Mouse (Mus musculus): ENCODE data around the gene Naf1. TPM values are rescaled to one million over a fixed set of nuclear protein-coding genes. Genes with fewer than 3 reads are reported as not detected.

Naf1 gene
- 10 to 100 TPM; 14.6 to 15.7 TPM for total RNA-seq (2021)

DNA sequence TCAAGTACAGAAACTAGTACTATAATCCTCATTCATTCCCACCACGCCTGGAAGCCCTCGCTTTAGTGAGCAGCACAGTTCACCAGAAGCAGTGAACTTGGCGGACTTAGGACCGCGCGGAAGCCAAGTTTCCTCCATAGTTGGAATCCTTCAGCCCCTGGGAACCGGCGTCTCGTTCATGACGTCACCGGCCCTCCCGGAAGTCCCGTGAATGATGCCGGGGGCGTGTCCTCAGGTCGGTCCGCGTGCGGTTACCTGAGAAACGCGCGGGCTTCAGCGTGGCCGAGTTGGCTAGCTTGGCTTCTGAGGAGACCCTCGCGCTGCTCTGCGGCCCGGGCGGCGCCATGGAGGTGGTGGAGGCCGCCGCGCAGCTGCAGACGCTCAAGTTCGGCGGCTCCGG is at the start of gene Naf1:
Gene Naf1, plus strand, starts transcription at position 195 of the 400 bp plus-strand sequence.
- DNase-seq (ENCODE audit: low spot score in 2 of 2) = peak; percentile 94
- intact Hi-C loops (cut with DNase I) = loop anchor here (5.0 kb wide), 3 partner anchors 83 to 163 kb away; partner anchors contain the start of gene Npy1r

DNA sequence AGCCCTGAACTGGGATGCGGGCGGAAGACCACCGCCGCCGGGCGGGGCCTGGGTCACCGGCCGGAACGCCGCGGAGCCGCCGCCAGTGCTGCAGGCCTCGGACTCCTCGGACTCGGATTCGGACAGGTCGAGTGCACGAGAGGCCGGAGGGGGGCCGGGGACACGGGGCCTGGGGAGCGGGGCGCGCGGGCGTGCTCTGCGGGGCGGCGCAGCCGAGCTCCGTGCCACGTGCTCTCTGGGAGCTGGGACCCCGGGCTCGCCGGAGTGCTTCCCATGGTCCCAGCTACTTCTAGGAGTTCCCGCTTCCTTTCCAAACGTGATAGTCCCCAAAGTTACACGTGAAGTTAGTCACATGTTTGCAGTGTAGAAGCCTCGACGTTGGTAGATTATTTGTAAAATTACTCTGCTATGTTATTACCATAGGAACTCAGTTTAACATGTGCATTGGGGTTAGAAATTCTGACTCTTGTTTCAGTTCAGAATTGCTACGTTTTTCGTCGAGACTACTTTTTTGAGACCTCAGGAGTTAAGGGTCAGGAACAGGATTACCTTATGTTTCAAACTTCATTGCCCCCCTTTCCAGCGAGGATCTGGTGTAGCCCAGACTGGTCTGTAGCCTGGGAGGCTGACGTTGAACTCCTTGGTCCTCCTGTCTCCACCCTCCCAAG is 1.0 kb downstream of the Naf1 start:
- intact Hi-C loops (cut with DNase I) = loop anchor here (5.0 kb wide), 3 partner anchors 84 to 164 kb away; partner anchors contain the start of gene Npy1r
- DNase-seq (ENCODE audit: low spot score in 2 of 2) = peak; percentile 17 to 23

DNA sequence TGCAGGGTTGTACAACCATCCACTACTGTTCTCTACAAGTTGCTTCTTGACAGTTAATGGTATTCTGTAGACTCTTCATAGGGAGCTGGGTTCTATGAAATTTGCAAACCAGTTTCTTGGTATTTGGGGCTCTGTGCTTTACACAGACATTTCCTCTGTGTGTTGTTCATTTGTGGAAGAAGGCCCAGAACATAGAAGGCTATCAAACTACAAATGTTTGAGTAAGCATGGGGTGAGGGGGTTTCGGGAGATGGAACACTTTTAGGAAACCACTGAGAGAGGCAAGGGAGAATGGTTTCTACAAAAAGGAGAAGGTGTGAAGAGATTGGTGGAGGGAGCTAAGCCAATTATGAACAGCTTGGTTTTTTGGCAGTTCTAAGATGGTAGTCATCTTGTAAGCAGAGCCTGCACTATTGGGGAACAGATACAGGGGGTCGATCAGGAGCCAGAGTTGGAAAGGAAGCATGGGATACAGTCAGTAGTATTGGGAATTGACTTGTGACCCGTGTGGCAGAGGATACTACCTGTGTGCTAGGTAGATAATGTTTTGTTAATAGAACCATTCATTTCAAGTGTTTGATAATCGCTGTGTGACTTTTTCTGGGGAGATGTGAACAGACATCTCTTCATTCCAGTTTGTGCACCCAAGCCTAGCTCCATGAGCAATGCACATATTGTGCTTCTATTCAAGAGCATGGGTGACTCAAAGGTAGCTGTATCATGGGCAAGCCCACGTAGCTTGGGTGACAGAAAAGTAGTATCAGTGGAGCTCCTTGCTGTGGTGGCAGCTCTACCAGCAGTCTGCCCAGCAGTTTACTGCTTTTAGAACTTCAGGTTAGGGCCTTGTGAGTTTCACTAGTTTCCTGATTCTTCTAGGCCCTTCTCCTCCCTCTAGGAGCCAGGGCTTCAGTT is 1.8 kb downstream of the Naf1 start:
- DNase-seq (ENCODE audit: low spot score in 2 of 2) = peak in 1 of 2 experiments; percentile 7
- intact Hi-C loops (cut with DNase I) = loop anchor here (5.0 kb wide), 3 partner anchors 85 to 165 kb away; partner anchors contain the start of gene Npy1r

DNA sequence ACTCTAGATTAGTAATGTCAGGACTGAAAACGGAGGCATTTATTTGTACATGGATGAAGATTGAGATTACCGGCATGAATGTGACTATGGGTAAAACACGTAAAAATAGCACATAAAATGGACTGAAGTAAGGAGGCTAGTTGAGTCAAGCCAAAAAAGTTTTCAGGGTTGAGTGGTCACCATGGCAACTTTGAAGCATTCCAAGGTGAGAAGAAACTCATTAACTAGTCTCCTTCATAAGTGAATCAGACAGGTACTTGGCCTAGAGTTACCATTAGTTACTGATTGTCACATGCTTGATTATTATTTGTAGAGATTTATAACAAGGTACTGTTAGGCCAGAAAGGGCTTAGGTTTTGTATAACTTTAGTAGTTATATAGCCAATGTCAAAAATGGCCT is 3.7 kb downstream of the Naf1 start:
- no peak for DNase-seq (ENCODE audit: low spot score in 2 of 2)
- intact Hi-C loops (cut with DNase I) = loop anchor here (5.0 kb wide), 3 partner anchors 86 to 166 kb away; partner anchors contain the start of gene Npy1r

- intact Hi-C loops (cut with DNase I) = no loop called here
- no peak for DNase-seq (ENCODE audit: low spot score in 2 of 2)
Observed at GRCm38 (mm10) chr8:66865120-66865519, 5.1 kb downstream of the Naf1 start.

GRCm38 (mm10) chr8:66867679-66868078 is 7.7 kb downstream of the Naf1 start:
- intact Hi-C loops (cut with DNase I) = no loop called here
- DNase-seq (ENCODE audit: low spot score in 2 of 2) = no peak

GRCm38 (mm10) chr8:66869211-66869932 is 9.4 kb downstream of the Naf1 start:
- intact Hi-C loops (cut with DNase I) = no loop called here
- no peak for DNase-seq (ENCODE audit: low spot score in 2 of 2)

- intact Hi-C loops (cut with DNase I) = no loop called here
- no peak for DNase-seq (ENCODE audit: low spot score in 2 of 2)
Observed at GRCm38 (mm10) chr8:66883866-66884265, 23.8 kb downstream of the Naf1 start.

- intact Hi-C loops (cut with DNase I) = no loop called here
- no peak for DNase-seq (ENCODE audit: low spot score in 2 of 2)
Observed at GRCm38 (mm10) chr8:66891879-66892278, 31.9 kb downstream of the Naf1 start.

GRCm38 (mm10) chr8:66905000-66905399 is 45.0 kb downstream of the Naf1 start:
- intact Hi-C loops (cut with DNase I) = no loop called here
- no peak for DNase-seq (ENCODE audit: low spot score in 2 of 2)

GRCm38 (mm10) chr8:66905557-66905956 is 45.5 kb downstream of the Naf1 start:
- intact Hi-C loops (cut with DNase I) = no loop called here
- no peak for DNase-seq (ENCODE audit: low spot score in 2 of 2)

- intact Hi-C loops (cut with DNase I) = no loop called here
- no peak for DNase-seq (ENCODE audit: low spot score in 2 of 2)
Observed at GRCm38 (mm10) chr8:66906116-66906515, 46.1 kb downstream of the Naf1 start.

DNA sequence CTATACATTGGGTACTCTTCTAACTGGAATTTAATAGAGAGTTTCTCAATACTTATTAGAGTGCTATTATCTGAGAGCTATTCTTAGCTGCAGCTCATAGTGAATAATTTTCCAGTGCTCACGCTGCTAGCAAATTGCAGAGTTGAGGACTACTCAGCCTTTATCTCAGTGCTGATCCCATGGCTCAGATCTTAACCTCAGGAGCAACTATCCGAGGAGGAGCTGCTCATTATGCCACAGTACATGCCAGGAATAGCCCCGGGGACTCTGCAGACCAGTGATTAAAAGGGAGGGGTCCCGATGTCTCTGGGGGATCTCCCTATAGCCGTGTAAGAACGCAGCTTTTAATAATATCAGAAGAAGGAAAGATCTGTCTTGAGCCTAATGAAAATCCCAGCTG is 50.7 kb downstream of the Naf1 start:
- no peak for DNase-seq (ENCODE audit: low spot score in 2 of 2)
- intact Hi-C loops (cut with DNase I) = no loop called here

- DNase-seq (ENCODE audit: low spot score in 2 of 2) = no peak
- intact Hi-C loops (cut with DNase I) = no loop called here
Observed at GRCm38 (mm10) chr8:66913616-66914536, 53.9 kb downstream of the Naf1 start.

DNA sequence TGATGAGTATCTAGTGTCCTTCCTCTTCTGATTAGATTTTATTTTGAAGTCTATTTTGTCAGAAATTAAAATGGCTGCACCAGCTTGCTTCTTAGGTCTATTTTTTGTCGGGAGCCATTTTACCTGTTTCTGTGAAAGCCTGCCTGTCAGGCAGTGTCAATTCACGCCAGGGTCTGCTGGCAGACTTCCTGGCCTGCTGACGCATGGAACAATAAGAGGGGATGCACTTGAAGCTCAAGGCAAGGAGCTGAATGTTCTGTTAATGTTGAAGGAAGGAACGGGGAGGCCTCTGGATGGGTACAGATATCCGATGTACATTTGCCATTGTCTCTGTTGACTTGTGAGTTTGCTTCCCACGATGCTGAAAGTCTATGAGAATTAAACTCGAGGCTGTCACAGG is 56.0 kb downstream of the Naf1 start:
- intact Hi-C loops (cut with DNase I) = no loop called here
- no peak for DNase-seq (ENCODE audit: low spot score in 2 of 2)

DNA sequence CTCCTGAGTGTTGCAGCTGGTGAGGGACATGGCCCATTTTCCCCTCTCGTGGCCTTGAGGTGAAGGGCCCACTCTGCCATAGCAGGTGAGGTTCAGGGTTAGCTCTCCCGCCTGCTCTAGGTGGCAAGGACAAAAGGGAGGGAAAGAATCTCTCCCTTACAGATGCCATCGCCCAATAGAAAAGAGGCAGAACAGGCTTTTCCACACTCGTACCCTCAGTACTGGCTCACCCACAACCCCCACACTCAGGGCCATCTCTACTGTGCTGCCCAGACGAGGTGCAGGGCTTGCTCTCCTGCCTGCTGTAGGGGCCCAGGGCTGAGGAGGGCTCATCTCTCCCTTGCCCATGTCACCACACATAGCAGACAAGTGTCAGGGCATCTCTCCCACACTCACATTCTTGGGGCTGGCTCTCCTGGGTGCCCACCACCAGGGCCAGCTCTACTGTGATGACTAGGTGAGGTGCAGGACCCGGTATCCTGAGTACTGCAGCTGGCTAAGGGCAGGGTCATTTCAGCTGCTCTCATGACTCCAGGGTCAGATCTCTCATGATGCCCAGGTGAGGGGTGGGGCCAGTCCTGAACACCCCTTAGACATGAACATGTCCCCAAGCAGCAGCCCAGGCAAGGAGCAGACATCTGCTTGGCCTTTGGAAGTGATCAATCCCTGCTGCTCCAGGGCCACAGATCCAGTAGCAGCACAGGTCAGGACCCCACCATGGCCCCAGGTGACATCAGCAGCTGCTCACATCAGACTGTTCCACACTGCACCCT is 57.9 kb downstream of the Naf1 start:
- intact Hi-C loops (cut with DNase I) = no loop called here
- no peak for DNase-seq (ENCODE audit: low spot score in 2 of 2)

GRCm38 (mm10) chr8:66918471-66918870 is 58.5 kb downstream of the Naf1 start:
- intact Hi-C loops (cut with DNase I) = no loop called here
- no peak for DNase-seq (ENCODE audit: low spot score in 2 of 2)

DNA sequence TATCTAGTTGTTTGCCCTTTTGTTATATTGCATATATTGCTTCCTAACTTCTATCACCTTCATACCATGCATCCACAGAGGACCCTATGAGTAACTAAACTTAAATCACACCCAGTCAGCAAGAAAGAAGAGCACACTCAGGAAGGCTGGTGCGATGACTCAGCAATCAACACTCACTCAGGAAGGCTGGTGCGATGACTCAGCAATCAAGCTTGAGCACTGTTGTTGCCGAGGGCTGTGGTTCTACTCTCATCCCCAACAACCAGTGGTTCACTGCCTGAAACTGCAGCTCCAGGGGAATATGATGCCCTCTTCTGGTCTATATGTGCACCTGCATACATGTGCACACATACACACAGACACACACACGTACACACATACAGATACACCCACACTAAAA is 73.7 kb downstream of the Naf1 start:
- intact Hi-C loops (cut with DNase I) = no loop called here
- no peak for DNase-seq (ENCODE audit: low spot score in 2 of 2)

Measured in left cerebral cortex, postnatal 36 days (tissue).